Mouse (Mus musculus) liver, adult 2 months (tissue): Measurements from ENCODE around the gene Jade1. TPM values are rescaled to one million over a fixed set of nuclear protein-coding genes. Genes with fewer than 3 reads are reported as not detected.

ENCODE experiments used
- DNase-seq: peaks from one replicate; pipeline ENCODE4 v3.0.0-alpha.2; 2011; ENCODE audit warnings: low read depth, low spot score; ENCODE audit errors: extremely low read depth
- H3K27ac ChIP-seq: fragments of 200-500 bp; replicated peaks from 2 replicates; pipeline ENCODE4 v1.5.1; 2012; ENCODE audit warnings: low read depth, mild to moderate bottlenecking, control low read depth, inconsistent platforms, low read length; ENCODE audit not compliant: insufficient read depth
- H3K27me3 ChIP-seq: fragments of 200-500 bp; 2 replicates; pipeline ENCODE4 v1.6.1; 2012; ENCODE audit warnings: mild to moderate bottlenecking, moderate library complexity, low read length, inconsistent platforms; ENCODE audit not compliant: control insufficient read depth, insufficient read depth
- H3K36me3 ChIP-seq: fragments of 200-500 bp; 2 replicates; pipeline ENCODE4 v1.6.1; 2012; ENCODE audit warnings: low read length, inconsistent platforms; ENCODE audit not compliant: control insufficient read depth, insufficient read depth
- H3K4me1 ChIP-seq: fragments of 200-500 bp; 2 replicates; pipeline ENCODE4 v1.6.1; 2011; ENCODE audit warnings: low read length; ENCODE audit not compliant: control insufficient read depth, insufficient read depth
- H3K4me3 ChIP-seq: fragments of 200-500 bp; 2 replicates; pipeline ENCODE4 v1.5.1; 2011; ENCODE audit warnings: low read depth, mild to moderate bottlenecking, control low read depth, low read length, moderate library complexity; ENCODE audit not compliant: insufficient read depth
- H3K79me2 ChIP-seq: fragments of 200-500 bp; 2 replicates; pipeline ENCODE4 v1.6.1; 2012; ENCODE audit warnings: inconsistent platforms, mild to moderate bottlenecking, low read length, moderate library complexity; ENCODE audit not compliant: control insufficient read depth, insufficient read depth
- H3K9ac ChIP-seq: fragments of 200-500 bp; 2 replicates; pipeline ENCODE4 v1.6.1; 2012; ENCODE audit warnings: low read depth, mild to moderate bottlenecking, control low read depth, inconsistent platforms, low read length
- CTCF ChIP-seq: fragments of 200-500 bp; IDR thresholded peaks from 2 replicates; pipeline ENCODE4 v1.5.1; 2011; ENCODE audit warnings: low read depth, low read length, control low read depth
- POLR2A ChIP-seq: fragments of 200-500 bp; IDR thresholded peaks from 2 replicates; pipeline ENCODE4 v1.6.1; 2011; ENCODE audit warnings: low read length, control low read depth; ENCODE audit not compliant: insufficient read depth; ENCODE audit errors: extremely low read depth
- WGBS: fragments of 180-500 bp; shearing (Covaris S2); methylation state at CpG from one replicate; pipeline ENCODE4 v1.1.7; 2018; 5-methylcytosine and 5-hydroxymethylcytosine counted together
- polyA plus RNA-seq: library from polyadenylated mRNA; depleted of rRNA; stranded (reverse); fragments of >200 nt; gene quantifications from 2 replicates; pipeline ENCODE4 v1.2.3, GENCODE M21; 2012
- total RNA-seq: library from RNA; depleted of rRNA; stranded (reverse); fragments of >200 nt; gene quantifications from 2 replicates; pipeline ENCODE4 v1.2.3, GENCODE M21; 2014

The Jade1 gene
- total and polyA plus RNA-seq, 2 experiments: 15.0 to 29.0 TPM

DNA sequence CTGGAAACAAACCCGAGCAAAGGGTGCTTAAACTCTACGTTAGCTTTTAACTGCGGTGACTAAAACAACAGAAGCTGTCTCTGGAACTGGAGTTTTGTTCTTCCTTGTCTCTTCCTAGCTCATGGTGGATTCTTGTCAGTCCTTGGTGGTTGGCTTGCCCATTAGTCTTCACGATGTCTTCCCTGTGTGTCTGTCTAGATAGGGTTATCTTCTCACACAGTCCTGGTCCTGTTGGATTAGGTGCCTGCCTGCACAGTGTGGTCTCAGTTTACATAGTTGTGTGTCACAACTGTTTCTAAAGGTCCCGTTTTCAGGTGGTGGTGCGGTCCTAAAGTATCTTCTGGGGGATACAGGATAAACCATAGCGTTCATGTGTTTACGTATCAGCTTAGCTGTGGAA lies 41.5 kb downstream of the Jade1 start:
- DNase-seq: no peak
- no peak overlapping the region for H3K4me3 ChIP-seq
- no peaks in the 10 kb centered on the region for H3K27me3 ChIP-seq
- TF ChIP-seq CTCF (no peak), POLR2A (no peak)
- H3K27ac ChIP-seq: no peak overlapping the region
- H3K4me1 ChIP-seq: peaks cover 23% of the 10 kb centered on the region
- peaks cover 25% of the 10 kb centered on the region; the same call in 1 of the 2 replicates for H3K79me2 ChIP-seq
- WGBS: 97% methylated on average over 8 of the region's 8 CpGs
- peaks cover 26% of the 10 kb centered on the region for H3K36me3 ChIP-seq
- no peak overlapping the region for H3K9ac ChIP-seq

DNA sequence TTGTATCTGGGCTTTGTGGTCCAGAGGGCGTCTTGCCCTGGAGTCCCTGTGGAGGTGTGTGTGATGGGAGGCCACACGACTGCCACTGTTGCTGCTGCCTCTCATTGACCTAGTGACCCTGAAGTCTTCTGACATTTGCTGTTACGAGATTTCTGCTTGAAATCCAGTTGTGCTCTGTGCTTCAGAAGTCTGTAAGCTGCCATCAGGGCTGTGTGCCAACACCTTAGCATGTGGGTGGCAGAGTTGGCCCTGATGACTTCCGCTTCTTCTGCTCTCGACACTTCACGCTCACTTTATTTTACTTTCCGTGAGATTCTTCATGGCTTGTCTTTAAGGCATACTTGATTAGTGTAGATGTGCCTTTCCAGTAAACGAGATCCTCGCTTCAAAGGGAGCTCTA lies 42.9 kb downstream of the Jade1 start:
- H3K36me3 ChIP-seq: peaks cover 26% of the 10 kb centered on the region
- DNase-seq: peak; percentile 43
- peaks cover 23% of the 10 kb centered on the region for H3K4me1 ChIP-seq
- TF ChIP-seq CTCF: no peak
- TF ChIP-seq POLR2A: no peak
- no peak overlapping the region for H3K4me3 ChIP-seq
- H3K9ac ChIP-seq: no peak overlapping the region
- H3K79me2 ChIP-seq: peaks cover 23% of the 10 kb centered on the region; the same call in 1 of the 2 replicates
- no peaks in the 10 kb centered on the region for H3K27me3 ChIP-seq
- no peak overlapping the region for H3K27ac ChIP-seq
- 72% methylated on average over 9 of the region's 9 CpGs for WGBS

DNA sequence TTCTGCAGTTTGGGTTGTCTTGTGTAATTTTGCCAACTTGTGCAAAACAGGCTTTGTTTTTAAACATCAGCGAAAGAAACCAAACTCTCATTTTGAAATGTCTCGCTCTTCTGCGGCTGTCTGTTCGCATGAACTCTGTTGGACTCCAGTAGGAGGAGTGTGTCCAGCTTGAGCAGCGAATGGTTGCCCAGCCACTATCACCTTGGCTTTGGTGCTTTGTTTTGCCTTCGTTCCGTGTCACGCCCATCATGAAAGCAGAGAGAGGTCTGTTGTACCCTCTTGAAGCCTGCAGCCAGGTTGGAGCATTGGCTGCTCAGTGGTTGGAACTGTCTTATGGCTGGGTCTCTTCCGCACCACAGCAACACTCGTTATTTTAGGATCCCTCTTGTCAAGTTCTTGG lies 43.7 kb downstream of the Jade1 start:
- Histone ChIP-seq H3K36me3 (peaks cover 25% of the 10 kb centered on the region), H3K9ac (no peak overlapping the region), H3K27me3 (no peaks in the 10 kb centered on the region), H3K79me2 (peaks cover 23% of the 10 kb centered on the region; the same call in 1 of the 2 replicates), H3K4me1 (peaks cover 20% of the 10 kb centered on the region), H3K27ac (no peak overlapping the region), H3K4me3 (no peak overlapping the region)
- TF ChIP-seq CTCF: no peak
- TF ChIP-seq POLR2A: no peak
- 72% methylated on average over 10 of the region's 10 CpGs for WGBS
- DNase-seq: peak; percentile 61

DNA sequence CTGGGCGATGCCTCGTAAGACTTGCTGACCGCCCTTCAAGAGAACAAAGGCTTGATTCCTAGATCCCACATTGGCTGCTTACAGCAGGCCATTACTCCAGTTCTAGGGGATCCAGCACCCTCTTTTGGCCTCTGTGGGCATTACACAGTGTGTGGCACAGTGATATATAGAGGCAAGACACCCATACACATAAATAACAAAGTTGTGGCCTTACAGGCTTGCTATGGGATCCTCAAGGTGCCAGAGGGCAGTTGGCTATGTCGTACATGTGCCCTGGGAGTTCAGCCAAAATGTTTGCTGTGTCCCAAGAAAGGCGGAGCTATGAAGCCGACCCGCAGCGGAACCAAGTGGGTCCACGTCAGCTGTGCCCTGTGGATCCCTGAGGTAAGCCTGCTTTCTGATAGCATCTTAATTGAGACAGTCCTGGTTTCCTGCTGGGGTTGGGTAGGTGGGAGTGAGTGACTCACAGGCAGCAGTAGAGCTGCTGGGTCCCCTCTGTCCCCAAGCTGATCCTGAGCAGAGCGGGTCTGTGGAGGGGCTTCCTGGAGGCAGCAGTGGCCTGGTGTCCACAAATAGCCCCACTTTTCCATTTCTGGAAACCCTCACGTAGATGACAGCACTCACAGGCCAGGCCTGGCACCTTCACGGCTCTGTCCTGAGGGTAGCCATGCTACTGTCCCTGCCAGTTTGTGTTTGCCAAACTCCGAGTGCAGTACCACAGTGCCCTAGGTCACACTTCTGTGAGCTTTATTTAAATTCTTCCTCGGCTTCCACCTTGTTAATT lies 44.5 kb downstream of the Jade1 start:
- Histone ChIP-seq H3K4me3 (no peak overlapping the region), H3K79me2 (peaks cover 22% of the 10 kb centered on the region; the same call in 1 of the 2 replicates), H3K27ac (peak overlapping the region; percentile 82), H3K9ac (peak overlapping the region; percentile 33), H3K36me3 (peaks cover 31% of the 10 kb centered on the region), H3K27me3 (no peaks in the 10 kb centered on the region), H3K4me1 (peaks cover 16% of the 10 kb centered on the region)
- TF ChIP-seq CTCF: peak; percentile 46
- TF ChIP-seq POLR2A: no peak
- WGBS: 41% methylated on average over 14 of the region's 14 CpGs
- peak; percentile 86 for DNase-seq

DNA sequence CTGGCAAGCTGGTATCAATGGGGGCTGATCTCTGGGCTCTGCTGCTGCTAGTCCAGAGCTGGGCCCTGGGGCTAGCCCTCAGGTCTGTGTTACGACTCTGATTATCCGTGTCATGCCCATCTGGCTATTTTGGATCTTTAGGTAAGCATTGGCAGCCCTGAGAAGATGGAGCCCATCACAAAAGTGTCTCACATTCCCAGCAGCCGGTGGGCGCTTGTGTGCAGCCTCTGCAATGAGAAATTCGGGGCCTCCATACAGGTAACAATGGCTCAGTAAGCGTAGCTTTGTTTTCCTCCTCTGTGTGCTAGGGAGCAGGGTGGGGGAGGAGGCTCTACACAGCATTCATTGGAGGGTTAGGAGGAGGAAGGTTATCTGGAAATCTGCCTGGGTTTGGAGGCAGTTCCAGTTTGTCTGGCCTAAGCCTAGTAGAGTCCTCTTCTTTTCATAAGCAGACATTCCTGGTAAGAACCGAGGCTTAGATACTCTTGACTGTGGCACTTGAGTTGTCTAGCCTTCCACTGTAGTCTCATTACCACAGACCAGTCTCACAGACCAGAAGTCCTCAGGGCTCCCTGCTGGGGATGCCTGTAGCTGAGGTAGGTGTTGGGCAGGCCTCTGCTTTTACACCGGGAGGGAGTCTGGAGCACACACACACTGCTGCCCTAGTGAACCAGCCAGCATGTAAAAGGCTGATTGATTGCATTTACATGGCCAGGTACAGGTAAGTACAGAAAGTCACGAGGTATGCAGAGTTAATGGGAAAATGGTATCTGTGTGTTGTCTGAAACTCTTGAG lies 45.9 kb downstream of the Jade1 start:
- 57% methylated on average over 9 of the region's 9 CpGs for WGBS
- peaks cover 38% of the 10 kb centered on the region for H3K36me3 ChIP-seq
- peak; percentile 74 for DNase-seq
- peak overlapping the region; percentile 26; the same call in 1 of the 2 replicates for H3K27ac ChIP-seq
- H3K4me3 ChIP-seq: no peak overlapping the region
- H3K27me3 ChIP-seq: no peaks in the 10 kb centered on the region
- no peak overlapping the region for H3K9ac ChIP-seq
- peaks cover 14% of the 10 kb centered on the region for H3K4me1 ChIP-seq
- peaks cover 18% of the 10 kb centered on the region; the same call in 1 of the 2 replicates for H3K79me2 ChIP-seq
- no peak for TF ChIP-seq POLR2A
- TF ChIP-seq CTCF: no peak
